Mouse (Mus musculus) effector memory CD4-positive, alpha-beta T cell, adult 5 months (primary cell): Measurements from ENCODE around the gene Bsdc1. TPM values are rescaled to one million over a fixed set of nuclear protein-coding genes. Genes with fewer than 3 reads are reported as not detected.

Experiments
- polyA plus RNA-seq: library from polyadenylated mRNA; unstranded; fragments of 100-300 nt; shearing (Covaris generic); gene quantifications from one replicate; pipeline ENCODE4 v1.2.1, GENCODE M21; 2017

Gene Bsdc1
- 77.9 TPM for polyA plus RNA-seq

GRCm38 (mm10) chr4:129461183-129461960, at the start of gene Bsdc1:
Gene Bsdc1 (plus strand): TSS chr4:129461581.

GRCm38 (mm10) chr4:129440340-129441063, 20.9 kb upstream of the Bsdc1 start, which contains the start of gene Zbtb8b:
Gene Zbtb8b (minus strand): TSS chr4:129440853.

GRCm38 (mm10) chr4:129490972-129491880, 29.8 kb downstream of the Bsdc1 start, which contains the start of the genes Tssk3 and Fam229a:
Gene Tssk3 (minus strand): TSS chr4:129491022.
Gene Fam229a (plus strand): TSS chr4:129491190.

GRCm38 (mm10) chr4:129513086-129513767, 51.8 kb downstream of the Bsdc1 start, which contains the start of gene Marcksl1:
Gene Marcksl1 (plus strand): TSS chr4:129513581.

Other genes starting within 250 kb of the Bsdc1 start
- gene C77080, start 200.2 kb upstream of the Bsdc1 start, polyA plus RNA-seq = 0.29 TPM
- gene Sync, start 174.0 kb upstream of the Bsdc1 start, polyA plus RNA-seq = 0.16 TPM
- 265 TPM for gene Rbbp4, start 126.2 kb upstream of the Bsdc1 start, polyA plus RNA-seq
- gene Zbtb8os, start 125.9 kb upstream of the Bsdc1 start, polyA plus RNA-seq = 37.8 TPM
- 3.1 TPM for gene Zbtb8a, start 83.5 kb upstream of the Bsdc1 start, polyA plus RNA-seq
- gene Zbtb8b, start 20.7 kb upstream of the Bsdc1 start, polyA plus RNA-seq = not detected
- gene Tssk3, start 29.4 kb downstream of the Bsdc1 start, polyA plus RNA-seq = not detected
- not detected for gene Fam229a, start 29.6 kb downstream of the Bsdc1 start, polyA plus RNA-seq
- 56.0 TPM for gene Marcksl1, start 52.0 kb downstream of the Bsdc1 start, polyA plus RNA-seq
- gene Hdac1, start 81.1 kb downstream of the Bsdc1 start, polyA plus RNA-seq = 158 TPM
- gene Lck, start 112.1 kb downstream of the Bsdc1 start, polyA plus RNA-seq = 1,252 TPM
- gene Fam167b, start 117.0 kb downstream of the Bsdc1 start, polyA plus RNA-seq = not detected
- gene Eif3i, start 139.1 kb downstream of the Bsdc1 start, polyA plus RNA-seq = 172 TPM
- 166 TPM for gene Tmem234, start 139.1 kb downstream of the Bsdc1 start, polyA plus RNA-seq
- 3.4 TPM for gene Dcdc2b, start 152.7 kb downstream of the Bsdc1 start, polyA plus RNA-seq
- gene Iqcc, start 157.5 kb downstream of the Bsdc1 start, polyA plus RNA-seq = 15.5 TPM
- 24.3 TPM for gene Ccdc28b, start 162.4 kb downstream of the Bsdc1 start, polyA plus RNA-seq
- gene Txlna, start 179.5 kb downstream of the Bsdc1 start, polyA plus RNA-seq = 52.7 TPM
- gene Kpna6, start 211.2 kb downstream of the Bsdc1 start, polyA plus RNA-seq = 23.1 TPM
- gene Tmem39b, start 235.3 kb downstream of the Bsdc1 start, polyA plus RNA-seq = 20.7 TPM